Mouse (Mus musculus): ENCODE data around the gene Srpk2.

- no peak for TF ChIP-seq CTCF (IDR thresholded peaks at IDR 0.05; ENCODE audit: low read depth, low read length)
- TF ChIP-seq POLR2A (IDR thresholded peaks at IDR 0.05; ENCODE audit: extremely low read depth, insufficient read depth, low read length): no peak
Observed at GRCm38 (mm10) chr5:23597260-23597864, 87.1 kb downstream of the Srpk2 start.

Measured in liver, adult 2 months (tissue).